Mouse (Mus musculus): ENCODE data around the gene Pcare. TPM values are rescaled to one million over a fixed set of nuclear protein-coding genes. Genes with fewer than 3 reads are reported as not detected.

Pcare gene
- total and polyA plus RNA-seq, 3 experiments: not detected

GRCm38 (mm10) chr17:71782242-71782698 lies 29.6 kb upstream of the Pcare start:
- H3K27ac ChIP-seq (ENCODE audit: insufficient read depth, low read depth): no peak overlapping the region
- no peak for DNase-seq (ENCODE audit: extremely low read depth)
- H3K27me3 ChIP-seq (replicated peaks): no peaks in the 10 kb centered on the region
- in situ Hi-C loops (cut with MboI; ENCODE audit: low pct_ligation_motif_present, low pct_unique_long_range_greater_than_20kb, low sequenced_read_pairs): no loop called here
- no peak for TF ChIP-seq UBTF (IDR thresholded peaks at IDR 0.05; ENCODE audit: low read depth, low read length)
- TF ChIP-seq SIN3A (IDR thresholded peaks at IDR 0.05; ENCODE audit: low read length): no peak
- TF ChIP-seq ZC3H11A (IDR thresholded peaks at IDR 0.05; ENCODE audit: low read depth, low read length): no peak
- TF ChIP-seq ELF1 (IDR thresholded peaks at IDR 0.05; ENCODE audit: low read depth, low read length): no peak
- no peak for TF ChIP-seq ZNF384 (IDR thresholded peaks at IDR 0.05; ENCODE audit: low read depth, low read length)
- no peak for TF ChIP-seq MAZ (IDR thresholded peaks at IDR 0.05; ENCODE audit: low read depth, low read length)
- TF ChIP-seq RAD21 (IDR thresholded peaks at IDR 0.05; ENCODE audit: low read depth, low read length): no peak
- no peak for TF ChIP-seq RCOR1 (conservative IDR thresholded peaks at IDR 0.05; ENCODE audit: low read depth, low read length)
- TF ChIP-seq ZMIZ1 (IDR thresholded peaks at IDR 0.05; ENCODE audit: low read depth, low read length): no peak
- no peak for TF ChIP-seq NRF1 (IDR thresholded peaks at IDR 0.05; ENCODE audit: low read depth, low read length)
- no peak for TF ChIP-seq JUN (IDR thresholded peaks at IDR 0.05; ENCODE audit: insufficient read depth, low read depth, low read length)
- no peak for TF ChIP-seq ETS1 (conservative IDR thresholded peaks at IDR 0.05; ENCODE audit: low read depth, low read length)
- TF ChIP-seq USF1 (IDR thresholded peaks at IDR 0.05; ENCODE audit: low read depth, low read length): no peak
- no peak for TF ChIP-seq EP300 (IDR thresholded peaks at IDR 0.05; ENCODE audit: low read length)
- TF ChIP-seq TCF12 (IDR thresholded peaks at IDR 0.05; ENCODE audit: low read depth, low read length): no peak
- TF ChIP-seq KAT2A (IDR thresholded peaks at IDR 0.05; ENCODE audit: insufficient replicate concordance, low read length): no peak
- TF ChIP-seq POLR2AphosphoS2 (IDR thresholded peaks at IDR 0.05; ENCODE audit: low read depth, low read length): no peak
- H3K9me3 ChIP-seq (replicated peaks; ENCODE audit: low read length): peaks cover 9% of the 10 kb centered on the region
- H3K4me2 ChIP-seq (ENCODE audit: insufficient read depth, low read depth, poor library complexity, severe bottlenecking): no peak overlapping the region
- H3K36me3 ChIP-seq (replicated peaks in 1 of 2; ENCODE audit: control insufficient read depth in 1 of 2, insufficient read depth in 1 of 2, low read length in 1 of 2): no peaks in the 10 kb centered on the region
- H3K4me1 ChIP-seq (ENCODE audit: control insufficient read depth in 1 of 2, insufficient read depth in 2 of 2): no peaks in the 10 kb centered on the region
- no peak overlapping the region for H3K9ac ChIP-seq (ENCODE audit: insufficient read depth, low read depth)
- no peak overlapping the region for H3K4me3 ChIP-seq (replicated peaks in 1 of 3; ENCODE audit: low read depth in 2 of 3, low read length in 2 of 3, poor library complexity in 1 of 3)
- H3K79me2 ChIP-seq (replicated peaks; ENCODE audit: control insufficient read depth, extremely low read depth, insufficient read depth, poor library complexity, severe bottlenecking): no peaks in the 10 kb centered on the region
- dilution Hi-C loops (cut with MboI; ENCODE audit: extremely low pct_ligation_motif_present, extremely low pct_unique_long_range_greater_than_20kb, low sequenced_read_pairs): no loop called here

DNA sequence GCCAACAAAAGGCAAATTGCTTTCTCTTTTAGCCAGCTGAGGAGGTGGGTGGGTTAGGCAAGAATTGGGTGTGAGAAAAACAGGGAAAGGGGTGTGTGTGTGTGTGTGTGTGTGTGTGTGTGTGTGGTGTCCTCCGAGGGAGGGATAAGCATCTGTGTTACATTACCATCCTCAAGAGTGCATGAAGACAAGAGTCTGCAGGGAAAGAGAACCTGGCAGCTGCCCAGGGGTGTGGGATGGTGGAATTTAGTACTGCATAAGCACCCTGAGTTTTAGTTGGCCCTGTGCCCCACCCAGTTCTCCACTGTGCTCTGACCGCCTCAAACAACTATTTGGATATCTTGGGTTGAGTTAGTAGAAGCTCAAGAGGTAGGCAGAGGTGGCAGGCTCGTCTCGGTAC lies 28.3 kb upstream of the Pcare start:
- in situ Hi-C loops (cut with MboI; ENCODE audit: low pct_ligation_motif_present, low pct_unique_long_range_greater_than_20kb, low sequenced_read_pairs) (no loop called here), dilution Hi-C loops (cut with MboI; ENCODE audit: extremely low pct_ligation_motif_present, extremely low pct_unique_long_range_greater_than_20kb, low sequenced_read_pairs) (no loop called here)
- no peak overlapping the region for H3K4me2 ChIP-seq (ENCODE audit: insufficient read depth, low read depth, poor library complexity, severe bottlenecking)

More for the DNA sequence above, 28.3 kb upstream of the Pcare start:
- Histone ChIP-seq H3K79me2 (replicated peaks; ENCODE audit: control insufficient read depth, extremely low read depth, insufficient read depth, poor library complexity, severe bottlenecking) (no peaks in the 10 kb centered on the region), H3K4me3 (replicated peaks in 1 of 3; ENCODE audit: low read depth in 2 of 3, low read length in 2 of 3, poor library complexity in 1 of 3) (no peak overlapping the region), H3K9ac (ENCODE audit: insufficient read depth, low read depth) (no peak overlapping the region), H3K4me1 (ENCODE audit: control insufficient read depth in 1 of 2, insufficient read depth in 2 of 2) (no peaks in the 10 kb centered on the region), H3K36me3 (replicated peaks in 1 of 2; ENCODE audit: control insufficient read depth in 1 of 2, insufficient read depth in 1 of 2, low read length in 1 of 2) (no peaks in the 10 kb centered on the region), H3K27me3 (replicated peaks) (no peaks in the 10 kb centered on the region), H3K27ac (ENCODE audit: insufficient read depth, low read depth) (no peak overlapping the region), H3K9me3 (replicated peaks; ENCODE audit: low read length) (peaks cover 9% of the 10 kb centered on the region)
- no peak for DNase-seq (ENCODE audit: extremely low read depth)
- TF ChIP-seq NRF1 (IDR thresholded peaks at IDR 0.05; ENCODE audit: low read depth, low read length): no peak
- no peak for TF ChIP-seq HCFC1 (IDR thresholded peaks at IDR 0.05; ENCODE audit: low read depth, low read length)
- no peak for TF ChIP-seq CHD2 (IDR thresholded peaks at IDR 0.05; ENCODE audit: low read length)
- TF ChIP-seq RCOR1 (conservative IDR thresholded peaks at IDR 0.05; ENCODE audit: low read depth, low read length): no peak
- TF ChIP-seq SMC3 (IDR thresholded peaks at IDR 0.05; ENCODE audit: low read depth, low read length): no peak
- no peak for TF ChIP-seq USF1 (IDR thresholded peaks at IDR 0.05; ENCODE audit: low read depth, low read length)
- TF ChIP-seq EP300 (IDR thresholded peaks at IDR 0.05; ENCODE audit: low read length): no peak
- no peak for TF ChIP-seq KAT2A (IDR thresholded peaks at IDR 0.05; ENCODE audit: insufficient replicate concordance, low read length)
- TF ChIP-seq POLR2AphosphoS2 (IDR thresholded peaks at IDR 0.05; ENCODE audit: low read depth, low read length): no peak
- TF ChIP-seq USF2 (conservative IDR thresholded peaks at IDR 0.05; ENCODE audit: low read depth, low read length): no peak

All from CH12.LX (cell line).